Mouse (Mus musculus) cerebellum, adult 2 months (tissue): ENCODE measurements around the gene Knl1.

Experiments
- CTCF ChIP-seq: fragments of 200-500 bp; IDR thresholded peaks from 2 replicates; pipeline ENCODE4 v1.5.1; 2011; ENCODE audit warnings: low read depth, mild to moderate bottlenecking, control low read depth, low read length, moderate library complexity, borderline replicate concordance; ENCODE audit not compliant: insufficient read depth
- POLR2A ChIP-seq: fragments of 200-500 bp; IDR thresholded peaks from 2 replicates; pipeline ENCODE4 v1.6.1; 2011; ENCODE audit warnings: low read length, control low read depth, borderline replicate concordance; ENCODE audit not compliant: insufficient read depth

GRCm38 (mm10) chr2:118999025-118999639 is 47.8 kb upstream of the Knl1 start:
- no peak for TF ChIP-seq CTCF
- no peak for TF ChIP-seq POLR2A
